Mouse (Mus musculus) C2C12 (cell line): ENCODE results near the gene Atf3. TPM values are rescaled to one million over a fixed set of nuclear protein-coding genes. Genes with fewer than 3 reads are reported as not detected.

Experiments
- H3K27me3 ChIP-seq: one replicate; pipeline ENCODE4 v1.6.1; 2011; ENCODE audit not compliant: control insufficient read depth, insufficient read depth, insufficient read length
- H3K36me3 ChIP-seq: one replicate; pipeline ENCODE4 v1.6.1; 2011; ENCODE audit not compliant: control insufficient read depth, insufficient read depth
- H3K4me3 ChIP-seq: one replicate; pipeline ENCODE4 v1.5.1; 2011; ENCODE audit warnings: mild to moderate bottlenecking, control low read depth; ENCODE audit not compliant: poor library complexity, insufficient read depth, severe bottlenecking
- H3K79me2 ChIP-seq: one replicate; pipeline ENCODE4 v1.6.1; 2011; ENCODE audit not compliant: control insufficient read depth, insufficient read depth
- H3K79me3 ChIP-seq: one replicate; pipeline ENCODE4 v1.6.1; 2011; ENCODE audit warnings: low read depth, control low read depth
- H3ac ChIP-seq: one replicate; pipeline ENCODE3; 2011; ENCODE audit warnings: low read depth; ENCODE audit not compliant: control insufficient read depth, insufficient read length
- CEBPB ChIP-seq: IDR thresholded peaks from one replicate; pipeline ENCODE4 v1.6.1; 2011; ENCODE audit warnings: low read depth, mild to moderate bottlenecking, control low read depth, moderate library complexity
- CTCF ChIP-seq: IDR thresholded peaks from one replicate; pipeline ENCODE4 v1.5.1; 2011; ENCODE audit not compliant: control insufficient read depth, insufficient read depth, insufficient read length
- FOSL1 ChIP-seq: IDR thresholded peaks from one replicate; pipeline ENCODE4 v1.8.0; 2011; ENCODE audit warnings: mild to moderate bottlenecking, low read length; ENCODE audit not compliant: poor library complexity, insufficient read depth, severe bottlenecking
- MAX ChIP-seq: IDR thresholded peaks from one replicate; pipeline ENCODE4 v1.6.1; 2011; ENCODE audit warnings: mild to moderate bottlenecking, control low read depth
- MYOD1 ChIP-seq: IDR thresholded peaks from one replicate; pipeline ENCODE4 v1.6.1; 2011; ENCODE audit warnings: low read depth; ENCODE audit not compliant: control insufficient read depth, insufficient read length
- MYOG ChIP-seq: IDR thresholded peaks from one replicate; pipeline ENCODE4 v1.6.1; 2011; ENCODE audit not compliant: control insufficient read depth, insufficient read length; ENCODE audit errors: extremely low read depth
- USF1 ChIP-seq: IDR thresholded peaks from one replicate; pipeline ENCODE4 v1.6.1; 2011; ENCODE audit warnings: low read depth, mild to moderate bottlenecking, control low read depth, moderate library complexity
- polyA plus RNA-seq: library from polyadenylated mRNA; unstranded; fragments of >200 nt; fragmentation: generic; extraction: Trizol; gene quantifications from one replicate; pipeline ENCODE4 v1.2.1, GENCODE M21; 2012; ENCODE audit warnings: missing spikeins

The Atf3 gene
- polyA plus RNA-seq, 1 experiment, result 1.4 TPM

- Histone ChIP-seq H3K36me3 (no peaks in the 10 kb centered on the region), H3K27me3 (peaks cover 5% of the 10 kb centered on the region), H3ac (no peak overlapping the region), H3K79me3 (no peaks in the 10 kb centered on the region), H3K4me3 (no peak overlapping the region), H3K79me2 (no peaks in the 10 kb centered on the region)
- TF ChIP-seq CTCF (no peak), MYOD1 (no peak), FOSL1 (no peak), MYOG (no peak), CEBPB (no peak), MAX (no peak), USF1 (no peak)
These were observed 19.9 kb downstream of the Atf3 start for GRCm38 (mm10) chr1:191197916-191198315.

GRCm38 (mm10) chr1:191196016-191196415, 21.8 kb downstream of the Atf3 start:
- no peak overlapping the region for H3ac ChIP-seq
- no peaks in the 10 kb centered on the region for H3K36me3 ChIP-seq
- no peak overlapping the region for H3K4me3 ChIP-seq
- H3K79me2 ChIP-seq, result no peaks in the 10 kb centered on the region
- H3K27me3 ChIP-seq, result peaks cover 13% of the 10 kb centered on the region
- no peaks in the 10 kb centered on the region for H3K79me3 ChIP-seq
- TF ChIP-seq MYOD1, result no peak
- no peak for TF ChIP-seq MAX
- no peak for TF ChIP-seq MYOG
- TF ChIP-seq FOSL1, result no peak
- no peak for TF ChIP-seq USF1
- no peak for TF ChIP-seq CEBPB
- no peak for TF ChIP-seq CTCF

- H3K27me3 ChIP-seq, result peaks cover 19% of the 10 kb centered on the region
- H3K4me3 ChIP-seq, result no peak overlapping the region
- no peaks in the 10 kb centered on the region for H3K79me3 ChIP-seq
- no peaks in the 10 kb centered on the region for H3K79me2 ChIP-seq
- no peak overlapping the region for H3ac ChIP-seq
- no peak for TF ChIP-seq CTCF
- TF ChIP-seq MAX, result no peak
- no peak for TF ChIP-seq MYOG
- TF ChIP-seq FOSL1, result no peak
- TF ChIP-seq USF1, result no peak
- TF ChIP-seq CEBPB, result no peak
- no peak for TF ChIP-seq MYOD1
- H3K36me3 ChIP-seq, result no peaks in the 10 kb centered on the region
These were observed 24.0 kb downstream of the Atf3 start for GRCm38 (mm10) chr1:191193657-191194424.

- Histone ChIP-seq H3ac (no peak overlapping the region), H3K27me3 (peaks cover 20% of the 10 kb centered on the region), H3K79me3 (no peaks in the 10 kb centered on the region), H3K79me2 (no peaks in the 10 kb centered on the region), H3K36me3 (no peaks in the 10 kb centered on the region), H3K4me3 (no peak overlapping the region)
- TF ChIP-seq USF1, result no peak
- TF ChIP-seq MYOD1, result no peak
- no peak for TF ChIP-seq MAX
- TF ChIP-seq MYOG, result no peak
- no peak for TF ChIP-seq CEBPB
- no peak for TF ChIP-seq FOSL1
- no peak for TF ChIP-seq CTCF
These were observed 25.1 kb downstream of the Atf3 start for GRCm38 (mm10) chr1:191192751-191193150.

DNA sequence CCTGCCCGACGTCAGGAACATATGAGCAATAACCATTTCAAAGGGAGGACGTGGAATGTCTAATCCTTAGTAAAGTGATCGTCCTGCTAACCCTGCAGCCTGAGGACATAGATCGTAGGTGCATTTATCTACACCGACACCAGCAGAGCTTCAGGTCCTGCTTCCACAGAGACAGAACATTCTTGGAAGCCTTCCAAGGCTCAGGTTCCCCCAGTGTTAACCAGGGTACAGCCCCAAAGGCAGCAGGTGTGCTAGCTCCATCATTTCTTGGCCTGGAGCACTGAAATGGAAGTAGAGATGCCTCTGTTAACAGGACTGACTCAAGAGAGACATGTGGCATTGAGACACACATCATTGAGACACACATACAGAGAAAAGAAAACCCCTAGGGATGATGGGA, 25.6 kb downstream of the Atf3 start:
- no peak overlapping the region for H3K4me3 ChIP-seq
- no peaks in the 10 kb centered on the region for H3K79me3 ChIP-seq
- TF ChIP-seq USF1, result no peak
- no peak for TF ChIP-seq FOSL1
- TF ChIP-seq MYOD1, result no peak
- peaks cover 20% of the 10 kb centered on the region for H3K27me3 ChIP-seq
- H3ac ChIP-seq, result no peak overlapping the region
- H3K36me3 ChIP-seq, result no peaks in the 10 kb centered on the region
- no peaks in the 10 kb centered on the region for H3K79me2 ChIP-seq

GRCm38 (mm10) chr1:191189671-191190372, 28.0 kb downstream of the Atf3 start:
- peaks cover 35% of the 10 kb centered on the region for H3K27me3 ChIP-seq
- H3ac ChIP-seq, result no peak overlapping the region
- H3K79me3 ChIP-seq, result no peaks in the 10 kb centered on the region
- no peaks in the 10 kb centered on the region for H3K79me2 ChIP-seq
- no peak for TF ChIP-seq FOSL1
- H3K4me3 ChIP-seq, result no peak overlapping the region
- H3K36me3 ChIP-seq, result no peaks in the 10 kb centered on the region
